Mouse (Mus musculus) CD4-positive, CD25-positive, alpha-beta regulatory T cell, adult 2 months (primary cell): ENCODE measurements around the gene Hoxa10.

Experiments used
- DNase-seq: peaks from one replicate; pipeline ENCODE4 v3.0.0-alpha.2; 2012; ENCODE audit warnings: low read depth, low spot score

Hoxa10 gene

DNA sequence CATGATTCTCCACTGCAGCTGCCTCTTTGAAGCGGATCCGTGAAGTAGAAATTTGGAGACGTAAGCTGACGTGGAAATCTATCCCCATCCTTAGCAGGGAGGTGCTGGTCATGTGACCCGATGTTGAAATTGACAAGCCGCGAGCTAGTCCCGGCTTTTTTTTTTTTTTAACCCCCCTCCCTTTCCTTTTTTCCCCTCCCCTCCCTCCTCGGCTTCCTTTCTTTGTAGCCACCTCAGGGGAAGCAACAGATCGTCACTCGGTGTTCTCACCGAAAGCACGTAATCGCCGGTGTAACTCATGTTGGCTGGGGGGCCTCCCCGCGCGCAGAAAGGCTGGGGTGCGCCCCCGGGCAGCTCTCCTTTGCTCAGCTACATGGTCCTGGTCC is 5.1 kb upstream of the Hoxa10 start, which contains the start of gene Hoxa11:
Gene Hoxa11, minus strand, starts transcription at position 54 of the 386 bp plus-strand sequence.
- peak; percentile 43 for DNase-seq

DNA sequence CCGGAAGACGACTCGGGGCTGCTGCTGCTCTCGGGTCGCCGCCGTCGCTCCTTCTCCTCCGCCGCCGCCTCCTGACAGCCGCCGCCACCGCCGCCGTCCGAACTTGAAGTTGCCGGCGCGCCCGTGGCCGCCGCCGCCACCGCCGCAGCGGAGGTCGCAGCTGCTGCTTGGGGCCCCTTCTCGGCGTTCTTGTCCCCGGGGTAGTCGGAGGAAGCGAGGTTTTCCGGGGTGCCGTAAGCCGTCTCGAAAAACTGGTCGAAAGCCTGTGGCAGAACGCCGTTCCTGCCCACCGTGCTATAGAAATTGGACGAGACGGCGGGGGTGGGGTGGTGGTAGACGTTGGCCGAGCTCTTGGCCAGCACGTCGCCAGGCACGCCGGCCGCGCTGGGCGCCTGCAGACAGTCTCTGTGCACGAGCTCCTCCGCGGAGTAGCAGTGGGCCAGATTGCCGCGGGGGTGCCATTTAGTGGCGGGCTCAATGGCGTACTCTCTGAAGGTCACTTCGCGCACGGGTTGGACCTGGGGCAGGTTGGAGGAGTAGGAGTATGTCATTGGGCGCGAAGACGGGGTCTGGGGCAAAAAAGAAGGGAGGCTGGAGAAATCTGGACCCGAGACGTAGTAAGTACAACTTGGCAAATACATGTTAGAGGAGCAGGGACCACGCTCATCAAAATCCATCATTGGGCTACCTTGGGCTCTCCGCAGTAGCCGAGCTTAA is 4.5 kb upstream of the Hoxa10 start:
- peak; percentile 41 for DNase-seq

DNA sequence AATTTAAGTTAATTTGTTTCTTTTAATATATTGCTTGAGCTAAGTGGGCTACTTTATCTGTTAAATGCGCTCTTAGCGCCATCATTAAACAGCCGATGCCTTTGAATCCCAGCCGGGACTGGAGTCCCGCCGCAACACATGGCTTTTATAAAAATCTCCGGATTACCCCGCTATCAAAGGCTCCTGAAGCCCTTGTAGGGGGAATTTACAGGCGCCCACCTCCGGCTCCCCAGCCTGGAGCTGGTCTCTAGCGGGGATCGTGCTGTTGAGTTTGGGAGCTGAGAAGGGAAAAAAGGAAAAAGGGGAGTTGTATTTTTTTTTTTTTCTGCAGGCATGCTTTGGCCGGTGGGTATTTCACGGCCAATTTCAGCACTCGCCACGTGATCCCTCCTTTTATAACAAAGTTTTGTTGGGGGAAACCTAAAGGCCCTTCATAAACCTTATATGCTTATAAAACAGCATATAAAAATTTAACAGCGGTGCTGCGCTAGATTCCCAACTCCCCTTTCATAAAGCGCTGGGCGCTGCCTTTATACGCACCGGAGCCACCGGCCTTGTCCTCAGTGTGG is 3.9 kb upstream of the Hoxa10 start:
- no peak for DNase-seq

DNA sequence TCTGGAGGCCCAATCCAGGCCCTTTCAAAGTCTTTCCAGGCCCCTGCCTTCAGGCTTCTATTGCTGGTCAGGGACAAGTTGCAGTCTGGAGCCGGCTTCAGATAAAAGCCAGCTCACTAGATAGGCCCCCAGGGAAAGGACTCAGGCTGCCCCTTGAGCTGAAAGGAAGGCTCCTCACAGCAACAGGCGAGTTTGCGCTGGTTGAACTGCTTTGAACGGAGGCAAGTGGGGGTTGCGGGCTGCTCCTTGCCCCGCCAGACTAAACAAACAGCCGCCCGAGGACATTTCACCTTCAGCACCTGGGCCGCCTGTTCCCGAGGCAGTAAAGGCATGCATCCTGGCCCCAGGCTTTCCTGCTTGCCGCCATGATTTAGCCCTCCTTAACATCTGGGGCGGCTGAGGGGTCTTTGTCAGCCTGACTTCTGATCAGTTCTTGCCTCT is 3.0 kb upstream of the Hoxa10 start:
- no peak for DNase-seq

DNA sequence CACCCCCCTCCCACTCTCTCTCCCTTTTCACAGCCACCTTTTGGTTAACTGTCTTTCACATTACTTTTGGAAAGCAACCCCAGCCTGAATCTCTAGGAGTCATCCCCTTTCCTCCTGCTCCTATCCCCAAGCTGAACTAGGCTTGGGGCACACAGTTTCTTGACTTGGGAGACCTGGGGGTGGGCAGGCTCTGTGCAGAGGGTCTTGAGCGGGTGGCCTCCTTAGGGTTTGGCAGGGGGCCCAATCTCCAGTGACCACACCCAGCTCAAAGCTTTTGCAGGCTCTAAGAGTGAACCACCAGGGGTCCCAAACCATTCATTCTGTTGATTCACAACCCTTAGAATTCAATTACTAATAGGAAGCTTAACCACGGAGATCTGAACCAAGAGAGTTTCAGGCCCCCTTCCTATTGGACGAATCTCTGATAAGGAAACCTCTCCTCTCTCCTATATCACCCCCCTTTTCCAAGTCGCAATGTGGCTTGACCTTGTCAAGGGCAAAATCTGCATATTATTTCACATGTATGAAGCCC is 2.2 kb upstream of the Hoxa10 start:
- DNase-seq: no peak

DNA sequence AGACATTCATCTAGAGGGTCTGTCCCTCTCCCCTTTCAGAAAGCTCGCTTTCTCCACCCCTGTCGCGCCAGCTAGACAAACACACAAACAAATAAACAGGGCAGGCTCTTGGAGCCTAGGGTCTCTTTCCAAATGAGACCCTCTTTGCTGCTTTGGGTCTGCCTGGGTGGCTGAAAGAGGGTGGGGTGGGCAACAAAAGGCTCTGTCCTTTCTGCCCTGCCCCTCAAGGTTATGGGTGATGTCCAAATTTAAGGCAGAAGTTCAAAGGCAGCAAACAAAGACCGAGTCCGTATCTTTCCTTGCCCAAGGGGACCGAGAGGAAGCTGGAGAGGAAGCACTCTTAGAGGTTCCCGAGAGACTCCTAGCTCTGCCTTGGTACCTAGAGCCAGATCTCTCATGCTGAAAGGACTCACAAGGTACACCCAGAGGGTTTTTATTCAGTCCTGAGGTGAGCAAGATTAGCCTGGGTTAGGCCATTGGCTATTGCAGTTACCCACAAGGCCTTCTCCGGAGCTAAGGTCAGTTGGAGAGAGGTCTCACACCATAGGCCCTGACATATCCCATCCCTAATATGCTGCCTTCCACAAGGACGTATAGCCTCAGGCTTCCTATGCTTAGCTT is 457 bp upstream of the Hoxa10 start:
- no peak for DNase-seq

DNA sequence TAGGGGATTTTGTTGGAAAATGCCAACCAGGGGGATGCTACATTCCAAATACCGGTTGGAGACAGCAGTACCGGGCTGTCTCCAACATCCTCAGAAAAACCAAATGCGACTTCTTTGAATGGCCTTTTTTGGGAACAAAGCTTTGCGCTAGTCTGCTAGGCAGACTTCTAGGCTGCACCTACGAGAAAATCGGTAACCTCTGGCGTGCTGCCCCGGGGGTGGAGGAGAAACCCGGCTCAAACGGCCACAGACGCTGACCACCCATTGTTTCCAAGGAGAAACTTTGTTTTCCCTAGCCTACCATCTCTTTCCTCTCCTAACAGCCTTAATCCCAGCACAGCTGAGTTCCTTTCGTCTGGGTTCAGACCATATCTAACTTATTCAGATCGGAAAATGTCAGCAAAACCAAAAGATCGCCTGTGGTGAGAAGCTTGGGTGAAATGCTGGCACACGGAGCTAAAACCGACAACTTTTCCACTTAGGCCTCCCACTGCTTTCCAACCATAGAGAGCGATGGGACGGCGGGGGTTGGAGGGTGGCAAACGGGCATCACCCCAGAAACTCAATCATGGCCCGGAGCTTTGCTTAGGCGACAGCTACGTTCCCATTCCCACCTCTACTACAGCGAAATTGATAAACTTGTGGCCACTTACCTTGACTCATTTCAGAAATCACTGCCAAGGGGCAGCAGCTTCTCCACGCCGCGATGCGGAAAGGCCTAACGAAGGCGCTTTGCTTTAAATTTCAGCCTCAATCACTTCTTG is 847 bp downstream of the Hoxa10 start:
- no peak for DNase-seq

DNA sequence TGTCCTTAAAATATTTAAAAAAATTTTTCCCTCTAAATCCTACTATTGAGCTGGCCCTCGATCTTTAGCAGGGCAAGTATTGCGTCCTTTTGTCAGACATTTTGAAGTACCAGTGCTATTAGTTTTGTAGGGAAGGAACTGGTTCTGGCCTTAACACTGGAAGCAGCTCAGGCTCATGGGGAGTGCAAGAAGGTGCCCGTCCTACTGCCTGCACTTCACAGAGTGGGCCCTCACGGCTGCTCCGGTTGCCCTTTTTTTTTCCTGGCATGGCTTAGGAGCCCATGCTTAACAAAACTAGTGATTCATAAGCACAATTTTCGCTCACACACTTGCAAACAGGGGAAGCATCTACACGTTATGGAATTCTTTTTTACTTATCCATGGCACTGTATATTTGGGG is 1.7 kb downstream of the Hoxa10 start:
- DNase-seq: no peak

DNA sequence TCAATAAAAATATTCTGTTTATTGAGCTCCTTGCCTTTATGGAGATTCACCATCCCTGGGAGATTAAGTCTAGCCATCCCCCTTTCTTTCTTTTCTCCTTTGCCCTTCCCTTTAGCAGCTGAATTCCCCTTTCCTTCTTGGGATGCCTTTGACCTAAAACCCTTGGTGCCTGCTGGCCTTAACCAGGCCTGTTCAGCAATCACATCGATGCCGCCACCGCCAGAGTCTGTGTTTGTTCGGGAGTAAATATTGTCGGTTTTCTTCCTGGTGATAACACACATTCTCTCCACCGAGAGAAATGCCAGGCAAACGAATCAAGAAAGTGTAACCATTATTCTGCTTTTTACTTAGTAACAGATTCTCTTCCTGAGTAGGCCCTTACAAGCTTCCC is 2.5 kb downstream of the Hoxa10 start:
- no peak for DNase-seq

DNA sequence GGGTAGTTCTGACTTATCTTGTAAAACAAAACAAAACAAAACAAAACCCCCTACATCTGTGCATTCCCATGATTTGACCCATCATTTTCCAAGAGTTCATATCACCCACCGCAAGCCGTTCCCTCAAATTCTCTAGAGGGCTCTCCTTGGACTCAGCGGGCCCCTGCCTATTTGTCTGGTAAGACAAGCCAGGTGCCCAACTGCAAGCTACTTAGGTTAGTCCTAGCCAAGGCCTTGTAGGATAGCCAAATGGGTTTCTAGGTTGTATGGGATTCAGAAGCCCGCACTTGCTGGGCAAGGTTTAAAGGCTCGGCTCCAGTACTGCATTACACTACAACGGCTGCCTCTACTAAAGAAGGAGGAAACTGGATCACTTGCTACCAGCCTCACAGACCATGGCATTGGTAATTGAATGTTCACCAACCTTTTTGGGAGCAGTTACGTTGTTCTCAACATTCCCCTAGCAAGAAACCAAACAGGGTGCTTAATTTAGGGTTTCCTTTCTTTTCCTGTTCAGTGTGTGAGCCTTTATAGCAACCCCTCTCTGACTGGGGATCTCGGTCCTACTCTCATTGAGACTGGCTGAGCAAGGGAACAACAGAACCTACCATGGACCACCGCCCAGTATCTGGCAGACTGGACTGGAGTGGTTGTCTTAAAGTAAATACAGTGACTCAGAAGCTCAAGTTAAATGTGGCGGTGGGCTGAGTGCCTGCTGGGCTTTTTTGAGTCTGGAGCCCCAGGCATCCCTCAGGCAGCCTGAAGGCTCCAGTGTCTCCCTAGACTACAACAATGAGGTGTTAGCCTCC is 3.1 kb downstream of the Hoxa10 start:
- DNase-seq: no peak

DNA sequence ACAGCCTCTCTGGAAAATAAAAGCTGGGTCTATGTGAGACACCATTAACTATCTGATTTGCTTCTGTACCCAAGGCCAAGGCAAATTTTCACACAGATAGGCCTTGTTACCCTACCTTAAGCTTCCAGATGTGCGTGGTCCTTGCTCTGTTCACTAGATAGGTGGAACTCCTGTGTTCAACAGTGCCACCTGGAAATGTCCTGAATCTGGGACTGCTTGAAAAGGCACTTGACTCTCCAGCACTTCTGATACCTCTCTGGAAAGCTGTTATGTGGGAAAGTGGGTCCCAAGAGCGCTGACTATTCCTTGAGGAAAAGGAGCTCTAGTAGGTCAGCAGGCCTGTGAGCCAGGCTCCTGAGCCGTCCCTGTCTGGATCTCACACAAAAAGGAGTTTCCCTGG is 3.8 kb downstream of the Hoxa10 start:
- DNase-seq: no peak

DNA sequence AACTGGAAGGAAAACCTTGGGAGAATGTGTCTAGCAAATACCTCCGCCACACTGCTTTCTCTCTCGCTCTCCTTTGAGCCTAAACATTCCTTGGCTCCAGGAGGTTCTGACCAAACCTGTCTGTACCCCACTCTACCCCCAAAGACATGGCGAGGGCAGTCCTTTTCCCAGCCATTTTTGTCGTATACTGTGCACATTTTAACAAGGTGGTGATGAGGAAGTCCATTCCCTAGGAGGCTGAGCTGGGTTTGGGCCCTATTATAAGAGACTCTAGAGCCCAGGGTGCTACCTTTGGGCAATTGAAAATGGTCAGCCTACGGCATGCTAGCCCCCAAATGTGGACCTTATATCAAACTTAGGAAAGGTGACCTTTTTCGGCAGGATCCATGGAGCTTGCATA is 4.8 kb downstream of the Hoxa10 start:
- no peak for DNase-seq

DNA sequence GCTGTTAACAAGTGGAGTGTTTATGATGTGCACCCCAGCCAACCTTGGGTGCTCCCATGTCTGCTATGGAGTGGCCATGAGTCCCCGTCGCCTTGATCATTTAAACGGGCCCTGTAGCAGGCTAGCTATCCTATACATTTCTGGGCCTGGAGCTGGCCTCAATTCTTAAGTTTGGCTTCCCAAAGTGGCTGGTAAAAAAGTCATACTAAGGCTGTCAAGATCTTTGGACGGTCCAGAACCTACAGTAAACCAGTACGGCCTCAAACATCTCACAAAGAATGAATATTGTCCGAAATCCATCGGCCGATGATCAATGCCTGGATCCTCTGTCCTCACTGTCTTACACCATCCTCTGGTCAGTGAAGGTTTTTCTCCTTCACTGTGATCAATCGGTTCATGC is 5.4 kb downstream of the Hoxa10 start:
- DNase-seq: no peak

DNA sequence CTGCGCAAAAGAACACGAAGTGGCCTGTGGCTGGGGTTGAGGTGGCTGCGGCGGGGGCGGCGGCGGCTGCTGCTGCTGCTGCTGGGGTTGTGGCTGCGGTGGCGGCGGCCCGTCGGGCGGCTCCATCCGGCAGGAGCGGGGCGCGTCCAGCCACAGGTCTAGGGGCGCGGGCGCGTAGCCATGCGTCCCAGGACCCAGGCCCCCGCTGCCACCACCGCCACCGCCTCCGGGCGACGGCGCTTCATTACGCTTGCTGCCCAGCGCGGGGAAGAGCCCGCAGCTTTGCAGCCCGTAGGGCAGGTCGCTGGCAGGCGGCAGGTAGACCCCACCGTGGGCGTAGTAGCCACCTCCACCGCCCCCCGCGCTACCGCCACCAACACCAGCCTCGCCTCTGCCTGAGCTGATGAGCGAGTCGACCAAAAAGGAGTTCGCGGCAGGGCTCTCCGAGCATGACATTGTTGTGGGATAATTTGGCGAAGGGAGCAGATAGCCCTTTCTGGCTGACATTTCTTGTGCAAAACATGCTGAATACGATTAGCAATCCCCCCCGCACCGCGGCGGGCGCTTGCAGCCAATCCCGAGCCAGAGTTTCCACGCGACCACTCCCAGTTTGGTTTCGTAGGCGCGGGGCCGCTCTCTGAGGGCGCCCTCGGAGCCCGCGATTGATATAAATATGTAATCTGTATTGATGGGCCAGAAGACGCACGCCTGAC is 6.1 kb downstream of the Hoxa10 start:
- no peak for DNase-seq

DNA sequence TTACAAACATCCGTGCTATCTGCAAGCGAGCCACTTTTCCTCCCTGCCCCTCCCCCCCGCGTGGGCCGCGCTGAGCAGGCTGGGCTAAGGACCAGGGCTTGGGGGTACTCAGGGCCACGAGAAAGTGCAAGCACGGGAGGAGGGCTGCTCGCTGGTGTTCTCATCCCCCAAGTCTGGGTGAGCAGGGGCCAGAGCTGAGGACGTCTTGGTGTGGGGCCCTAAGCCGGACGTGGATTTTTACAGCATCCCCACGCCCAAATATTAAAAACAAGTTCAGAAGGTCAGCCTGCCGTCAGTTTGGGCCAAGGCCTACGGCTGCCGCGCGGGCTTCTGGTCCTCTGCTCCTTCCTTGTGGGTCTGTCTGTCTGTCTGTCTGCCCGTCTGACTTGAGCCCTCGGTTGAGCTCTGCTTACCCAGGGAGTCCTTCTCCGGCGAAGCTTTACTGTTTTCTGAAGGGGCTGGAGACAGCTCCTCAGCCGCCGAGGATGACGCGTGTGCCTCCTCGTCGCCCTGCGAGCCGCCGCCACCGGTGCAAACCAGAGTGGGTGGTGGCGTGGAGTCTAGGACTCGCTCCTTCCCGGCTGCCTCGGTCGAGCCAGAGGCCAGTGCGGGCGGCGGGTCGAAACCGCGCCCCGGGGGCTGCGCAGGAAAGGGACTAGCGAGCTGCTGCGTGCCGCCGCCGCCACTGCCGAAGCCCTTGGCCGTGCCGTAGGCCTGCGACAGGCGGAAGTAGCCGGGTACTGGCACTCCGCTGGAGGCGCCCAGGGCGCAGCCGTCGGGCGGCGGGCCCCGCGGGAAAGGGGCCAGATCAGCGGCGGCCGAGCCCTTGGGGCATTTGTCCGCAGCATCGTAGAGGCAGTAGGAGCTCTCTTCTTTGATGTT is 6.9 kb downstream of the Hoxa10 start:
- peak; percentile 51 for DNase-seq

DNA sequence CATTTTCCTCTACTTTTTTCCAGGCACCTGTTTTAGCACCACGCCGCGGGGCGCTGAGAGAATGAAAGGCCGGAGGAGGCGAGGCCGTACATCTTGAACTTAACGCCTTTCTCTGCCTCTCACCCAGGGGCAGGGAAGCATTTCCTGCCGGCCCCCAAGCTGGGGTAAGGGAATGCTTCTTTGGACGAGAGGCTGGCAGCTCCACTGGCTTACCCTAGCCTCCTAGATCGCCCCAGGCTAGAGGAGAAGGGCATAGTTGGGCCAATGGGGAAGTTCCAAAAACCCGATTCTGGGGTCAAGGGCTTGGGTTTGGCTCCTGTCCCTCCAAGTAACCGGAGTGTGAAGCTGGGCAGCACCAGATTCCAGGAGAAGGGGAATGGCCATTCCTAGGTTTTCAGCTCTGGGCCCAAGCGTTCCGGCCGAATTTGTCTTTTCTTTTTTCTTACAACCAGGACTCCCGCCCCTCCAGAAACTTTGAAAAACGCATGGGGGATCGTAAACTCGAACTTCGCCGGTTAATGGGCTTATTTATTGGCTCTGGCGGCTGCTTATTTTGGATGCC is 7.6 kb downstream of the Hoxa10 start:
- DNase-seq: no peak

DNA sequence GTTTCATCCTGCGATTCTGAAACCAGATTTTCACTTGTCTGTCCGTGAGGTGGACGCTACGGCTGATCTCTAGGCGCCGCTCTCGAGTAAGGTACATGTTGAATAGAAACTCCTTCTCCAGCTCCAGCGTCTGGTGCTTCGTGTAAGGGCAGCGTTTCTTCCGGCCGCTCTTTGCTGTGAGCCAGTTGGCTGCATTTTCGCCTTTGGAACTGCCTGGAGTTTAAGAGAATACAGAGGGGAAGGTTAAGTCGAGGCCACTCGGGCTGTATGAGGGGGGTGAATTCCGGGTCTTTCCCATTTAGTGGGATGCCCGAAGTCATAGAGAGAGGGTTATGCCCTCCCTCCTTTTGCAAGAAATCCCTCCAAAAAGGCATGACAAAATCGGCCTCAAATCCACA is 8.1 kb downstream of the Hoxa10 start:
- DNase-seq: peak; percentile 43

DNA sequence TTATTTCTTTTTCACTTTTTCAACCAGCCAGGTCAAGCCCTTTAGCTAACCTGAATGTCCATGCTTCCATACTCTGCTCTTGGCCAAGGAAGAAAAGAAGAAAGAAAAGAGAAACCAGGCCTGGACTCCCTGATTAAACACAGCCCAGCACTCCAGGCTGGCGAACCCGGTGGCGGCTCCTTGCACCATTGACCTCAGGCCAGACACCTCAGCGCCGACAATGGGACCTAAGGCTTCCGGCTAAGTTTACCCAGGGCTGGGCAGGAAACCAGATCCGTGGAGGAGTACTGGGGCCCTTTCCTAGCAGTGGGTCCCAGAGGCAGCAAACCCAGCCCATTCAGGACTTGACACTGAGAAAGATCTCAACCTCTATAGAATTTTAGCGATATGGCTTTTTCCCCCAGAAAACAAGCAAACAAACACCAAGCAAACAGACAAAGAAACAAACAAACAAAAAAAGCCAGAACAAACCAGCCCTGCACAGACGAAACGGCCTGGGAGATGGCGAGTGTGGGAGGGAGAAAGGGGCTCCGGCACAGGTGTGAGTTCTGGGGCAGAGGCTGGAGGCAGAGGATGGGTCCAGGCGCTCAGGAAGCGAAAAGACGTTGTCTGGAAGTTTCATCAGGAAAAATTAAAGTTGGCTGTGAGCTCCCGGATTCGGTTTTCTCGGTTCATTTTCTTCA is 8.6 kb downstream of the Hoxa10 start:
- no peak for DNase-seq
